Mouse (Mus musculus) erythroblast, embryonic 14.5 days (primary cell): ENCODE measurements around the gene Tcta.

ENCODE experiments used
- GATA1 ChIP-seq: IDR thresholded peaks from 2 replicates; pipeline ENCODE4 v1.6.1; 2012; ENCODE audit warnings: low read length, inconsistent platforms, mixed read lengths
- TAL1 ChIP-seq: IDR thresholded peaks from 3 replicates; pipeline ENCODE4 v1.6.1; 2012; ENCODE audit warnings: low read length, inconsistent platforms, mixed read lengths

DNA sequence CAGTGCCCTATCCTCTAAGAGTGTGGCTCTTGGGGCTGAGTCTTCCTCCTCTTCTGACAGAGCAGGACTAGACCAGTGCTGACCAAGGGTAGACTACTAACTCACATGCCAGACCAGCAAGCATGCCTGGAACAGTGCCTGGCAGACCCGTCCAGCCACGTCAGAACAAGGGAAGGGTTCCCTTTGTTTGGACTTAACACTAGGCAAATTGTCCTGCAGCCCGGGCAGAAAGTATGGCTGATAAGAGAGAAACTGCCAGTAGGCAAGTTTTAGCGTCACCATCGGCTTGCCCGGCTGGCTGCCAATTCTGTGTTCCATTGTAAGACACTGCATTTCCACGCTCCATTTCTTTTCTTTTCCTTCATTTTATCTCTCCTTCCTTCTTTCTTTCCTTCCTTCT lies 38.3 kb downstream of the Tcta start:
- TF ChIP-seq GATA1 (no peak), TAL1 (no peak)
